Mouse (Mus musculus): ENCODE data around the gene Naa50. TPM values are rescaled to one million over a fixed set of nuclear protein-coding genes. Genes with fewer than 3 reads are reported as not detected.

The Naa50 gene
- polyA plus RNA-seq, 1 experiment from 2014 or later, result 98.7 TPM

DNA sequence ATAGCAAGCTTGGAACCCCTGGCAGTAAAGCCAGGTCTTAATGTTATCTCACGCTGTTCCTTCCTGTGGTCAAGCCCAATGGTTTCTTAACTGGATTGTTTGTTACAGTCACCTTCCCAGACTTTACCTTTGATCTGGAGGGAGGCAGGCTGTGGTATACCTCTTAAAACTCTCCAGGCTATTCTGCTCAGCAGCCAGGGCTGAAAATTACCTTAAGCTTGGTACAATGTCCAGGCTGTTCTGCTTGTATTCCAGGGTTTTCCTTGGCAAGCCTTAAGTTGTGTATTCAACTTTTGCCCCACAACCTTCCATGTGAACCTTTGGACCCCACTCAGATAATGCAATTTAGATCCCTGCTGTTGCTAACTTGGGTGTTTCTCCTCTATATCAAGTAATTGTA lies 35.4 kb downstream of the Naa50 start:
- H3K4me1 ChIP-seq (replicated peaks), result peaks cover 18% of the 10 kb centered on the region
- no peak overlapping the region for H3K4me3 ChIP-seq
- no peak for ATAC-seq (ENCODE audit: insufficient number of reproducible peaks, low FRiP score)
- H3K27ac ChIP-seq (ENCODE audit: poor library complexity, severe bottlenecking), result 0 out of 2 replicates have a peak overlapping the region, but pooled peaks have one; percentile 40
- H3K27me3 ChIP-seq (replicated peaks), result no peaks in the 10 kb centered on the region
- H3K9ac ChIP-seq, result no peak overlapping the region
- H3K36me3 ChIP-seq, result no peaks in the 10 kb centered on the region
- H3K4me2 ChIP-seq, result peak overlapping the region; percentile 39
- no peaks in the 10 kb centered on the region for H3K9me3 ChIP-seq (replicated peaks)
- 45% methylated on average over 1 of the region's 1 CpGs for WGBS

DNA sequence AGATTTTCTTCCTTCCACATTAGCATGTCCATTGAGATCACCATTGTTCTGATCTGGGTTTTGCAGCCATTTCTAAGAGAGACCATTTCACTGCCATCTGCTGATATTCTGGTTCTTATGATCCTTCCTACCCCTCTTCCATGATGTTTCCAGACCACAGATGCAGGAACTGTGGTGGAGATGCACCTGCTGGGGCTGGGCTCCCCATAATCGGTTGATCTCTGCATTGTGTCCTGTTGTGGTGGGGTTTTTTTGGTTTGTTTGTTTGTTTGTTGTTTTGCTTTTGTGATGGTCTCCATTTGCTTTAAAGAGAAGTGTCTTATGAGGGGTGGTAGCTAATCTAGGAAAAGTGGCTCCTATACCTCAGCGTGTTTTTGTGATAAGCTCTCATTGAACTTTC lies 36.9 kb downstream of the Naa50 start:
- no peak for ATAC-seq (ENCODE audit: insufficient number of reproducible peaks, low FRiP score)
- WGBS, result 84% methylated on average over 2 of the region's 2 CpGs
- Histone ChIP-seq H3K4me2 (no peak overlapping the region), H3K9me3 (replicated peaks) (no peaks in the 10 kb centered on the region), H3K9ac (no peak overlapping the region), H3K27ac (ENCODE audit: poor library complexity, severe bottlenecking) (no peak overlapping the region), H3K4me1 (replicated peaks) (peaks cover 18% of the 10 kb centered on the region), H3K4me3 (no peak overlapping the region), H3K36me3 (peaks cover 5% of the 10 kb centered on the region; the same call in 1 of the 2 replicates), H3K27me3 (replicated peaks) (no peaks in the 10 kb centered on the region)

DNA sequence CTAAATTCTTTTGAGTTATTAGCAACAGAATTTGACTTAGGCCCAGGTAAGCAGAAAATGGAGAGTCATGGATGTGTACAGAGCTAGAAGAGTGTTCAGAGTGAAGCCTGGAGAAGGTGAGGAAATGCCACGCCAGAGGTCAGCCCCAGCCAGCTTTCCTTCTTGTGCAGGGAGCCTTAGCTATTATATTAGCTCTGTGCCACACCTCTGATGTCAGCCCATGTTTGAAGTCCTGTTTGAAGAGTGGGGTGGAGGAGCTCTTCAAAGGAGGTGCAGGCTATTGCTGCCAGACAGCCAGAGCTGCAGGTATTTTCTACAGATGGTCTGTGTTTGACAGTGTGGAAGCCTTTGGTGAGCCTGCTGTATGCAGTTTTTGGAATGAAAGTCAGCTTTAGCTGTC lies 38.9 kb downstream of the Naa50 start:
- WGBS, result 68% methylated on average over 1 of the region's 1 CpGs
- ATAC-seq (ENCODE audit: insufficient number of reproducible peaks, low FRiP score), result no peak
- Histone ChIP-seq H3K27ac (ENCODE audit: poor library complexity, severe bottlenecking) (no peak overlapping the region), H3K4me1 (replicated peaks) (peaks cover 18% of the 10 kb centered on the region), H3K9ac (no peak overlapping the region), H3K4me2 (no peak overlapping the region), H3K36me3 (peaks cover 9% of the 10 kb centered on the region), H3K9me3 (replicated peaks) (no peaks in the 10 kb centered on the region), H3K27me3 (replicated peaks) (no peaks in the 10 kb centered on the region), H3K4me3 (no peak overlapping the region)

GRCm38 (mm10) chr16:44182597-44182996 lies 43.0 kb downstream of the Naa50 start:
- no peak for ATAC-seq (ENCODE audit: insufficient number of reproducible peaks, low FRiP score)
- H3K4me1 ChIP-seq (replicated peaks), result 0 out of 2 replicates have a peak, but pooled peaks cover 2% of the 10 kb centered on the region
- H3K27me3 ChIP-seq (replicated peaks), result no peaks in the 10 kb centered on the region
- no peak overlapping the region for H3K9ac ChIP-seq
- no peak overlapping the region for H3K4me3 ChIP-seq
- 91% methylated on average over 1 of the region's 1 CpGs for WGBS
- no peak overlapping the region for H3K27ac ChIP-seq (ENCODE audit: poor library complexity, severe bottlenecking)
- peaks cover 9% of the 10 kb centered on the region for H3K36me3 ChIP-seq
- no peak overlapping the region for H3K4me2 ChIP-seq
- no peaks in the 10 kb centered on the region for H3K9me3 ChIP-seq (replicated peaks)

DNA sequence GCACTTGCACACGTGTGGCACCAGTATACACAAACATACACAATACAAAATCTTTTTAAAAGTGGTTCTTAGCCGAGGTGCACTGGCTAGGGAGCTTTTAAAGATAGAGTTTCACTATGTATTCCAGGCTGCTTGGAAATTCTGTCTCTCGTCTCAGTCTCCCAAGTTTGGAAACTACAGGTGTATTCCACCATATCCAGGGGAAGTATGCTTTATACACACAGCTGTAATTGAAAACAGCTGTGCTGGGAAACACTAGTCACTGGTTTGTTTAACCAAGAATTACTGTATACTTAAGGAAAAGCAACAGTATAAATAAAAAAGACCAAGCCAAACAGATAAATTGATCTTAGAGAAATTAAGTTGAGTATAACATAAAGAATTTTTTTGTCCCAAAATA lies 45.1 kb downstream of the Naa50 start:
- H3K4me2 ChIP-seq, result no peak overlapping the region
- H3K9ac ChIP-seq, result no peak overlapping the region
- H3K27me3 ChIP-seq (replicated peaks), result no peaks in the 10 kb centered on the region
- no peak overlapping the region for H3K4me3 ChIP-seq
- H3K36me3 ChIP-seq, result peaks cover 14% of the 10 kb centered on the region
- ATAC-seq (ENCODE audit: insufficient number of reproducible peaks, low FRiP score), result no peak
- H3K4me1 ChIP-seq (replicated peaks), result no peaks in the 10 kb centered on the region
- no peak overlapping the region for H3K27ac ChIP-seq (ENCODE audit: poor library complexity, severe bottlenecking)
- WGBS, result 79% methylated on average over 3 of the region's 3 CpGs
- H3K9me3 ChIP-seq (replicated peaks), result peaks cover 2% of the 10 kb centered on the region; the same call in 1 of the 2 replicates

- 93% methylated on average over 4 of the region's 4 CpGs for WGBS
- Histone ChIP-seq H3K27me3 (replicated peaks) (no peaks in the 10 kb centered on the region), H3K9me3 (replicated peaks) (peaks cover 2% of the 10 kb centered on the region; the same call in 1 of the 2 replicates), H3K4me2 (no peak overlapping the region), H3K36me3 (peaks cover 5% of the 10 kb centered on the region), H3K4me3 (no peak overlapping the region), H3K4me1 (replicated peaks) (peaks cover 6% of the 10 kb centered on the region), H3K9ac (no peak overlapping the region), H3K27ac (ENCODE audit: poor library complexity, severe bottlenecking) (no peak overlapping the region)
- no peak for ATAC-seq (ENCODE audit: insufficient number of reproducible peaks, low FRiP score)
These were observed 47.5 kb downstream of the Naa50 start for GRCm38 (mm10) chr16:44187172-44187571.

DNA sequence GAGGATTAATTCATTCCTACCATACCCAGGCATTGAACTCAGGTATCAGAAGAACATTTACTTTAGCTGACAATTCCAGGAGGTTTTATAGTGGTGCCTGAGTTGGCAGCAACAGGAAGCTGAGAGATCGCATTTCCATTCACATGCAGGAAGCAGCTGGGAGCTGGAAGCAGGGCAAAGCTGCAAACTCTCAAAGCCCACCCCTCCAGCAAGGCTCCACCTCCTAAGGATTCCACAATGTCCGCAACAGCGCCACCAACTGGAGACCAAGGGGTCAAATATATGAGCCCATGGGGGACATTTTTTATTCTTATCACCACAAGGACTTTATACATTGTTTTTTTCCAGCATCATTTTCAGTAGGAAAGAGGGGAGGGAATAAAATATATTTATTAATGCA lies 49.1 kb downstream of the Naa50 start:
- Histone ChIP-seq H3K9ac (no peak overlapping the region), H3K9me3 (replicated peaks) (peaks cover 2% of the 10 kb centered on the region; the same call in 1 of the 2 replicates), H3K4me1 (replicated peaks) (peaks cover 6% of the 10 kb centered on the region), H3K27me3 (replicated peaks) (no peaks in the 10 kb centered on the region), H3K27ac (ENCODE audit: poor library complexity, severe bottlenecking) (no peak overlapping the region), H3K4me2 (no peak overlapping the region), H3K36me3 (peaks cover 5% of the 10 kb centered on the region), H3K4me3 (no peak overlapping the region)
- no peak for ATAC-seq (ENCODE audit: insufficient number of reproducible peaks, low FRiP score)
- 87% methylated on average over 3 of the region's 3 CpGs for WGBS

DNA sequence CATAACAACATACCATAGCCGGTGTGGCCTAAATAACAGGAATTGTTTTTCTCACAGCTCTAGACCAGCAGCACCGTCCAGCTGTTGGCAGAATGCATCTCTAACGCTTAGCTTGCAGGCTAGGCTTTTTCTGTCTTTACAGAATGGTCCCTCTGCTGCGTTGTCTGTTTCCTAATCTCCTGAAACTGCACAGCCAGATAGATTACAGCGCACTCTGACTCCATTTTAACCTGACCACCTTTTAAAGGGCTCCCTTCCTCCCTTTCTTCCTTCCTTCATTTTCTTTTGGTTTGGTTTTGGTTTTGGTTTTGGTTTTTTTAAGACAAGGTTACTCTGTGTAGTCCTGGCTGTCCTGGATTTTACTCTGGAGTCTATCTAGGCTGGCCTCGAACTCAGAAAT lies 50.4 kb downstream of the Naa50 start:
- peaks cover 6% of the 10 kb centered on the region for H3K4me1 ChIP-seq (replicated peaks)
- no peaks in the 10 kb centered on the region for H3K27me3 ChIP-seq (replicated peaks)
- ATAC-seq (ENCODE audit: insufficient number of reproducible peaks, low FRiP score), result no peak
- 70% methylated on average over 6 of the region's 6 CpGs for WGBS
- no peak overlapping the region for H3K4me2 ChIP-seq
- peaks cover 2% of the 10 kb centered on the region; the same call in 1 of the 2 replicates for H3K9me3 ChIP-seq (replicated peaks)
- H3K9ac ChIP-seq, result no peak overlapping the region
- H3K4me3 ChIP-seq, result no peak overlapping the region
- no peak overlapping the region for H3K27ac ChIP-seq (ENCODE audit: poor library complexity, severe bottlenecking)
- H3K36me3 ChIP-seq, result peaks cover 5% of the 10 kb centered on the region

DNA sequence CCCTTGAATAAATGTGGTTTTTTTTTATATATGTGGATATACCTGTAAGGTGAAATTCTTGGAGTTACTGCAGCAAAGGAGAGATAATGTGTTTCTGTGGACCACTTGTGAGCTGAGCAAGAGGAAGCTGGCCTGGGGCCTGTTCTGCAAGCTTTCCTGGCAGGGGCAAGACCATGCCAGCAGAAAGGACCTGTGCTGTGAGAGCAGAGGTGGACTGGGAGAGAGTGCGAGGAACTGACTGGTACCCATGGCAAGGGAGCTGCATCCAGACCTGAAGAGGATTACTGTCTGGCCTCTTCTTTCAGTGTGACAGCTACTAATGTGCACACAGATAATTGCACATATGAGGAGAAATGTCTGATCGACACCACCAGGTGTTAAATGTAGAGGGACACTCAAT lies 51.3 kb downstream of the Naa50 start:
- 91% methylated on average over 2 of the region's 2 CpGs for WGBS
- no peaks in the 10 kb centered on the region for H3K27me3 ChIP-seq (replicated peaks)
- H3K9ac ChIP-seq, result no peak overlapping the region
- peaks cover 5% of the 10 kb centered on the region for H3K36me3 ChIP-seq
- no peak overlapping the region for H3K4me3 ChIP-seq
- no peak overlapping the region for H3K27ac ChIP-seq (ENCODE audit: poor library complexity, severe bottlenecking)
- no peak for ATAC-seq (ENCODE audit: insufficient number of reproducible peaks, low FRiP score)
- H3K9me3 ChIP-seq (replicated peaks), result peaks cover 2% of the 10 kb centered on the region; the same call in 1 of the 2 replicates
- H3K4me1 ChIP-seq (replicated peaks), result peaks cover 6% of the 10 kb centered on the region
- no peak overlapping the region for H3K4me2 ChIP-seq

GRCm38 (mm10) chr16:44199066-44199703 lies 59.6 kb downstream of the Naa50 start:
- H3K27ac ChIP-seq (ENCODE audit: poor library complexity, severe bottlenecking), result no peak overlapping the region
- no peak overlapping the region for H3K9ac ChIP-seq
- WGBS, result 87% methylated on average over 14 of the region's 14 CpGs
- no peak overlapping the region for H3K4me3 ChIP-seq
- H3K27me3 ChIP-seq (replicated peaks), result no peaks in the 10 kb centered on the region
- no peaks in the 10 kb centered on the region for H3K4me1 ChIP-seq (replicated peaks)
- ATAC-seq (ENCODE audit: insufficient number of reproducible peaks, low FRiP score), result no peak
- peaks cover 5% of the 10 kb centered on the region for H3K9me3 ChIP-seq (replicated peaks)
- H3K36me3 ChIP-seq, result peaks cover 48% of the 10 kb centered on the region
- no peak overlapping the region for H3K4me2 ChIP-seq

DNA sequence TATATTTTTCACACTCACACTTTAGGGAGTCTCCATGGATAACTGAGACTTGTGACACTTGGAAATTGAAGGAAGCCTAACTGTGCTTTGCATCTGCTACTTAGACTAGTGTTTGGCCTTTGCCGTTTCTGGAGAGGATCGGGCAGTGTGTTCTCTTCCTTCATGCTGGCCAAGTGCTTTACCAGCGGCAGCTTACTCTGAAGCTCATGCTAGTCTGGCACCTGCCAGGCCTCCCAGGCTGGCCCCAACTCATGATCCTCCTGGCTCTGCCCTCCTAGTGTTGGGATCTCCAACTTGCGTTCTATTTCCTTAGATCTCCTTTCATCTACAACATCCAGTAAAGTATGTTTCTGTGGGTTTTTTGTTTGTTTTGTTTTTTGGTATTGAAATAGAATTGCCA lies 60.5 kb downstream of the Naa50 start:
- H3K4me3 ChIP-seq, result no peak overlapping the region
- H3K36me3 ChIP-seq, result peaks cover 48% of the 10 kb centered on the region
- H3K9ac ChIP-seq, result no peak overlapping the region
- no peak overlapping the region for H3K4me2 ChIP-seq
- peaks cover 5% of the 10 kb centered on the region for H3K9me3 ChIP-seq (replicated peaks)
- no peaks in the 10 kb centered on the region for H3K27me3 ChIP-seq (replicated peaks)
- 91% methylated on average over 4 of the region's 4 CpGs for WGBS
- ATAC-seq (ENCODE audit: insufficient number of reproducible peaks, low FRiP score), result no peak
- H3K4me1 ChIP-seq (replicated peaks), result no peaks in the 10 kb centered on the region
- no peak overlapping the region for H3K27ac ChIP-seq (ENCODE audit: poor library complexity, severe bottlenecking)

- no peak overlapping the region for H3K4me3 ChIP-seq
- H3K4me2 ChIP-seq, result no peak overlapping the region
- no peak for ATAC-seq (ENCODE audit: insufficient number of reproducible peaks, low FRiP score)
- H3K27me3 ChIP-seq (replicated peaks), result no peaks in the 10 kb centered on the region
- H3K4me1 ChIP-seq (replicated peaks), result no peaks in the 10 kb centered on the region
- H3K36me3 ChIP-seq, result peaks cover 68% of the 10 kb centered on the region
- no peak overlapping the region for H3K27ac ChIP-seq (ENCODE audit: poor library complexity, severe bottlenecking)
- peaks cover 5% of the 10 kb centered on the region for H3K9me3 ChIP-seq (replicated peaks)
- no peak overlapping the region for H3K9ac ChIP-seq
- 82% methylated on average over 6 of the region's 6 CpGs for WGBS
These were observed 64.7 kb downstream of the Naa50 start for GRCm38 (mm10) chr16:44204331-44204730.
